Mouse (Mus musculus): ENCODE results near the gene Rnf216.

The Rnf216 gene

GRCm38 (mm10) chr5:143101626-143102025 lies 11.2 kb downstream of the Rnf216 start:
- no peak for DNase-seq (ENCODE audit: low read depth, low spot score)

- DNase-seq (ENCODE audit: low read depth, low spot score), result no peak
Observed at GRCm38 (mm10) chr5:143095256-143095655, 17.5 kb downstream of the Rnf216 start.

- no peak for DNase-seq (ENCODE audit: low read depth, low spot score)
Observed at GRCm38 (mm10) chr5:143092891-143093290, 19.9 kb downstream of the Rnf216 start.

GRCm38 (mm10) chr5:143084898-143085297 lies 27.9 kb downstream of the Rnf216 start:
- peak; percentile 32 for DNase-seq (ENCODE audit: low read depth, low spot score)

- no peak for DNase-seq (ENCODE audit: low read depth, low spot score)
Observed at GRCm38 (mm10) chr5:143079806-143080205, 33.0 kb downstream of the Rnf216 start.

- DNase-seq (ENCODE audit: low read depth, low spot score), result no peak
Observed at GRCm38 (mm10) chr5:143076603-143077143, 36.1 kb downstream of the Rnf216 start.

- DNase-seq (ENCODE audit: low read depth, low spot score), result no peak
Observed at GRCm38 (mm10) chr5:143075987-143076386, 36.8 kb downstream of the Rnf216 start.

- no peak for DNase-seq (ENCODE audit: low read depth, low spot score)
Observed at GRCm38 (mm10) chr5:143069048-143069447, 43.7 kb downstream of the Rnf216 start.

- DNase-seq (ENCODE audit: low read depth, low spot score), result no peak
Observed at GRCm38 (mm10) chr5:143068382-143068781, 44.4 kb downstream of the Rnf216 start.

GRCm38 (mm10) chr5:143066551-143066958 lies 46.2 kb downstream of the Rnf216 start:
- DNase-seq (ENCODE audit: low read depth, low spot score), result peak; percentile 66

GRCm38 (mm10) chr5:143066096-143066495 lies 46.7 kb downstream of the Rnf216 start:
- DNase-seq (ENCODE audit: low read depth, low spot score), result no peak

GRCm38 (mm10) chr5:143065230-143065629 lies 47.6 kb downstream of the Rnf216 start:
- no peak for DNase-seq (ENCODE audit: low read depth, low spot score)

- DNase-seq (ENCODE audit: low read depth, low spot score), result no peak
Observed at GRCm38 (mm10) chr5:143062251-143062650, 50.5 kb downstream of the Rnf216 start.

GRCm38 (mm10) chr5:143061511-143061910 lies 51.3 kb downstream of the Rnf216 start:
- DNase-seq (ENCODE audit: low read depth, low spot score), result no peak

- DNase-seq (ENCODE audit: low read depth, low spot score), result no peak
Observed at GRCm38 (mm10) chr5:143060774-143061385, 51.9 kb downstream of the Rnf216 start.

- no peak for DNase-seq (ENCODE audit: low read depth, low spot score)
Observed at GRCm38 (mm10) chr5:143059958-143060357, 52.8 kb downstream of the Rnf216 start.

- no peak for DNase-seq (ENCODE audit: low read depth, low spot score)
Observed at GRCm38 (mm10) chr5:143059182-143059581, 53.6 kb downstream of the Rnf216 start.

- no peak for DNase-seq (ENCODE audit: low read depth, low spot score)
Observed at GRCm38 (mm10) chr5:143058675-143059074, 54.1 kb downstream of the Rnf216 start.

GRCm38 (mm10) chr5:143058208-143058607 lies 54.6 kb downstream of the Rnf216 start:
- DNase-seq (ENCODE audit: low read depth, low spot score), result no peak

- DNase-seq (ENCODE audit: low read depth, low spot score), result no peak
Observed at GRCm38 (mm10) chr5:143057753-143058152, 55.0 kb downstream of the Rnf216 start.

GRCm38 (mm10) chr5:143056191-143056880 lies 56.5 kb downstream of the Rnf216 start:
- DNase-seq (ENCODE audit: low read depth, low spot score), result no peak

- DNase-seq (ENCODE audit: low read depth, low spot score), result no peak
Observed at GRCm38 (mm10) chr5:143055501-143056125, 57.2 kb downstream of the Rnf216 start.

GRCm38 (mm10) chr5:143054703-143055102 lies 58.1 kb downstream of the Rnf216 start:
- no peak for DNase-seq (ENCODE audit: low read depth, low spot score)
